Mouse (Mus musculus) CH12.LX (cell line): ENCODE measurements around the gene BC005624.

ENCODE experiments used
- CTCF ChIP-seq, 2 experiments: IDR thresholded peaks in 1 of 2; conservative IDR thresholded peaks in 1 of 2; 2 replicates each; pipeline ENCODE4 v1.5.1; 2011 to 2012; ENCODE audit warnings: low read depth in 2 of 2, low read length in 2 of 2, improper control_type of control experiment in 1 of 2, inconsistent platforms in 1 of 2, mild to moderate bottlenecking in 1 of 2, moderate library complexity in 1 of 2
- E2F4 ChIP-seq: IDR thresholded peaks from 2 replicates; pipeline ENCODE4 v1.6.1; 2011; ENCODE audit warnings: low read depth, low read length, improper control_type of control experiment; ENCODE audit not compliant: insufficient replicate concordance
- EP300 ChIP-seq: IDR thresholded peaks from 2 replicates; pipeline ENCODE4 v1.6.1; 2011; ENCODE audit warnings: low read length, improper control_type of control experiment
- GABPA ChIP-seq: IDR thresholded peaks from 2 replicates; pipeline ENCODE4 v1.6.1; 2012; ENCODE audit warnings: low read depth, low read length, improper control_type of control experiment, inconsistent platforms; ENCODE audit not compliant: insufficient replicate concordance
- JUND ChIP-seq: conservative IDR thresholded peaks from 2 replicates; pipeline ENCODE4 v1.6.1; 2011; ENCODE audit warnings: low read depth, low read length, improper control_type of control experiment
- NRF1 ChIP-seq: IDR thresholded peaks from 2 replicates; pipeline ENCODE4 v1.6.1; 2014; ENCODE audit warnings: low read depth, mild to moderate bottlenecking, inconsistent platforms, low read length, improper control_type of control experiment, moderate library complexity
- PAX5 ChIP-seq: IDR thresholded peaks from 2 replicates; pipeline ENCODE4 v1.6.1; 2012; ENCODE audit warnings: low read length, inconsistent platforms, mixed read lengths
- POLR2A ChIP-seq: IDR thresholded peaks from 2 replicates; pipeline ENCODE4 v1.6.1; 2011; ENCODE audit warnings: low read depth, mild to moderate bottlenecking, improper control_type of control experiment, low read length
- RCOR1 ChIP-seq: conservative IDR thresholded peaks from 2 replicates; pipeline ENCODE4 v1.6.1; 2012; ENCODE audit warnings: low read depth, mild to moderate bottlenecking, inconsistent platforms, low read length, improper control_type of control experiment
- SMC3 ChIP-seq: IDR thresholded peaks from 2 replicates; pipeline ENCODE4 v1.6.1; 2011; ENCODE audit warnings: low read depth, low read length, improper control_type of control experiment
- ZC3H11A ChIP-seq: IDR thresholded peaks from 2 replicates; pipeline ENCODE4 v1.6.1; 2012; ENCODE audit warnings: low read depth, mild to moderate bottlenecking, inconsistent platforms, low read length, improper control_type of control experiment
- ZKSCAN1 ChIP-seq: IDR thresholded peaks from 2 replicates; pipeline ENCODE4 v1.6.1; 2012; ENCODE audit warnings: low read depth, inconsistent platforms, low read length, improper control_type of control experiment, borderline replicate concordance
- ZMIZ1 ChIP-seq: IDR thresholded peaks from 2 replicates; pipeline ENCODE4 v1.6.1; 2012; ENCODE audit warnings: low read depth, mild to moderate bottlenecking, inconsistent platforms, low read length, improper control_type of control experiment
- ZNF384 ChIP-seq: IDR thresholded peaks from 2 replicates; pipeline ENCODE4 v1.6.1; 2012; ENCODE audit warnings: low read depth, low read length, improper control_type of control experiment, inconsistent platforms

- TF ChIP-seq E2F4 (no peak), CTCF (conservative IDR thresholded peaks at IDR 0.05 in 1 of 2, IDR thresholded peaks at IDR 0.05 in 1 of 2; ENCODE audit: low read depth in 2 of 2, low read length in 2 of 2) (peak; percentile 81 to 95), POLR2A (no peak), ZNF384 (no peak), EP300 (no peak), JUND (no peak), ZC3H11A (no peak), RCOR1 (no peak), GABPA (no peak), ZMIZ1 (no peak), ZKSCAN1 (no peak), NRF1 (0 out of 2 replicates have a peak, but pooled peaks have one; percentile 26), SMC3 (peak; percentile 54), PAX5 (no peak)
Observed at GRCm38 (mm10) chr2:30927844-30928628, 54.0 kb downstream of the BC005624 start.
